Mouse (Mus musculus): ENCODE measurements at regions not wholly inside any gene's neighbourhood (a gene's known extent, or its start where the extent isn't known, plus 50 kb on each side); places are given as distances from the start of the nearest gene placed in this dataset.
"Not testable (repeated sequence)": the region's sequence is repeated elsewhere in the genome, so short reads cannot be mapped to it uniquely, and the experiment has no call there.

DNA sequence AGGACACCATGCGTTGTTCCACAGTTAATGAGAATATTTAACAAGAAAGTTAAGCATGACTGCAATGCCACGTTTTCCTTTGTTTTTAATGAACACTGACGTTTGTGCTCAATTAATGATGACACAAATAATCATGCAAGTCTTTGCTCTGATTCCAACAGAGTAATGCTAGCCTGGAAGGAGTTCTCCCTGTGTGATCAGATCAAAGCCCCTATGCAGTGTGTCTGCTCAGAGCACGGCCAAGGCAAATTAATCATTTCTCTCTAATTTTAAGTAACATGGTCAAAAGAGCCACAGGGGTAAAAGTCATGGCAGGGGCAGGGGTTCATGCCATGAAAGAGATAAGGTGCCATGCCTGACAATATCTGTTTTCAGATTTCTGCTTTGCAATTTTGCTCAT lies 618.2 kb upstream of the Cdh8 start:
- WGBS = 49% methylated on average over 4 of the region's 4 CpGs
- ATAC-seq (ENCODE audit: low FRiP score) = no peak
- H3K36me3 ChIP-seq = no peaks in the 10 kb centered on the region
- H3K4me2 ChIP-seq = no peak overlapping the region
- no peaks in the 10 kb centered on the region for H3K27me3 ChIP-seq
- 0 out of 2 replicates have a peak, but pooled peaks cover 3% of the 10 kb centered on the region for H3K4me1 ChIP-seq (replicated peaks)
- no peak overlapping the region for H3K27ac ChIP-seq
- H3K9me3 ChIP-seq = no peaks in the 10 kb centered on the region
- H3K9ac ChIP-seq = no peak overlapping the region
- H3K4me3 ChIP-seq = no peak overlapping the region

DNA sequence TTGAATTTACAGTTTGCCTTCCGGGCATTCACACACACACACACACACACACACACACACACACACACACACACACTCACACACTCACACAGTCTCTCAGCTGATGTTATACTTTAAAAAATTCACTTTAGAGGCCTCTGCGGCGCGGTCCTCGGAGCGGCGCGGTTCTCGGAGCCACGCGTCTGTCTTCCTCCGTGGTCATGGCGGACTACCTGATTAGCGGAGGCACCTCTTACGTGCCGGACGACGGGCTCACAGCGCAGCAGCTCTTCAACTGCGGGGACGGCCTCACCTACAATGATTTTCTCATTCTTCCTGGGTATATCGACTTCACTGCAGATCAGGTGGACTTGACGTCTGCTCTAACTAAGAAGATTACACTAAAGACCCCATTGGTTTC lies 614.1 kb upstream of the Cdh8 start:
- not testable (repeated sequence) for H3K36me3 ChIP-seq; H3K4me2 ChIP-seq; H3K4me1 ChIP-seq (replicated peaks); H3K27me3 ChIP-seq; ATAC-seq (ENCODE audit: low FRiP score); H3K27ac ChIP-seq; H3K9me3 ChIP-seq; H3K9ac ChIP-seq; H3K4me3 ChIP-seq
- WGBS = 96% methylated on average over 23 of the region's 23 CpGs

DNA sequence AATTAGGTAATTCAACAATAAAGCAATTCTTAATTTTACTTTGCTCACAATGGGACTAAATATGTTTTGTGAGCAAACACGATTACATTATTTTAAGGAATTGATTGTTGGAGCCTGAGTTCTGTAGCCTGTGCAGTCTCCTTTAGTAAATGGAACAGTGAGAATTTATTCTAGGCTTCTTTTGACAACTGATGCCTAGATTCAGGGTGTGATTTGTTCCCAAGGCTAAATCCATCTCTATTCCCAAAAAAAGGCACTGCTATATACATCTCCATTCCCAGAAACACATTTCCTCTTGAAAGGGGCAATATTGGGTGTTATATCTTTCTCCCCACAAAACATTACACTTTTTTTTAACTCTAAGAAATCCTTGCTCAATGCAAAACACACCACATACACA lies 599.4 kb upstream of the Cdh8 start:
- Histone ChIP-seq H3K4me1 (replicated peaks) (no peaks in the 10 kb centered on the region), H3K27ac (no peak overlapping the region), H3K36me3 (no peaks in the 10 kb centered on the region), H3K4me3 (no peak overlapping the region), H3K9ac (no peak overlapping the region), H3K9me3 (no peaks in the 10 kb centered on the region), H3K27me3 (no peaks in the 10 kb centered on the region), H3K4me2 (no peak overlapping the region)
- WGBS = 89% methylated on average over 1 of the region's 1 CpGs
- ATAC-seq (ENCODE audit: low FRiP score) = no peak

DNA sequence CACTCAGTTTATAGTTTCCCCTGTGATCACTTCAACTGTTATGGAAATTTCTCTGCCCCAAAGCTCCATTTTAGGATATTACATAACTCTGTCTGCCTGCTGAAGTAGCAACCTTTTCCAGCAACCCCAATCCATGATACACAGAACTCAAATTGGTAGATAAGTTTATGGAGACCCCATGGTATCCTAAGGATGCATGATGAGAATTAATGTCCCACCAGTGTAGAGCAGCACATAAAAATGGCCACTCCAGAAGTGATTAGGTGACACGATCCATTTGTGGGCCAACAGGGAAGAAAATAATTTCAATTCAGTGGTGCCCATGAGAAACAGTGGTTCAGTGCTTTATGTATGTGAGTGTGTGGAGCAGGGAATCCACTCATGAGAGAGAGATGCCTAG lies 583.3 kb upstream of the Cdh8 start:
- 80% methylated on average over 1 of the region's 1 CpGs for WGBS
- H3K9me3 ChIP-seq = no peaks in the 10 kb centered on the region
- no peak overlapping the region for H3K4me2 ChIP-seq
- H3K4me3 ChIP-seq = no peak overlapping the region
- H3K9ac ChIP-seq = no peak overlapping the region
- no peak overlapping the region for H3K27ac ChIP-seq
- H3K36me3 ChIP-seq = no peaks in the 10 kb centered on the region
- H3K4me1 ChIP-seq (replicated peaks) = no peaks in the 10 kb centered on the region
- no peak for ATAC-seq (ENCODE audit: low FRiP score)
- no peaks in the 10 kb centered on the region for H3K27me3 ChIP-seq

DNA sequence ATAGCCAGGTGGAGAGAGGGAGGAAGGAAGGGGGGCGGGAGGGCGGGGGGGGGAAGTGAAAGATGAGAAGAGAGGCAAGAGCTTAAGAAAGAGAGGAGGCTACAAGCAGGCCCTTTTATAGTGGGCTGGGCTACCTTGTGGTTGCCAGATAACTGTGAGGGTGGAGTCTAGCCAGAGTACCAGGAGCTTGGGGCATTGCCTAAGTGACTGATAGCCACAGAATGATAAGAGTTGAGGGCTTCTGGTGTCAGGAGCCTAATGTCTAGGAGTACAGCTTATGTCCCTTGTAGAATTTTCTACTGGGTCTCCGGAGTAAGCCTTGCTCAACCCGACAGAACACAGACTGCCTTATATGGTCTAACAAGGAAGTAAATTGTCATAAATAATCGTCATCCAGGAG lies 567.4 kb upstream of the Cdh8 start:
- Histone ChIP-seq H3K27me3 (no peaks in the 10 kb centered on the region), H3K4me3 (no peak overlapping the region), H3K4me2 (no peak overlapping the region), H3K9me3 (no peaks in the 10 kb centered on the region), H3K27ac (no peak overlapping the region), H3K36me3 (no peaks in the 10 kb centered on the region), H3K9ac (no peak overlapping the region), H3K4me1 (replicated peaks) (no peaks in the 10 kb centered on the region)
- no peak for ATAC-seq (ENCODE audit: low FRiP score)
- whole genome bisulfite sequencing = 72% methylated on average over 5 of the region's 5 CpGs

DNA sequence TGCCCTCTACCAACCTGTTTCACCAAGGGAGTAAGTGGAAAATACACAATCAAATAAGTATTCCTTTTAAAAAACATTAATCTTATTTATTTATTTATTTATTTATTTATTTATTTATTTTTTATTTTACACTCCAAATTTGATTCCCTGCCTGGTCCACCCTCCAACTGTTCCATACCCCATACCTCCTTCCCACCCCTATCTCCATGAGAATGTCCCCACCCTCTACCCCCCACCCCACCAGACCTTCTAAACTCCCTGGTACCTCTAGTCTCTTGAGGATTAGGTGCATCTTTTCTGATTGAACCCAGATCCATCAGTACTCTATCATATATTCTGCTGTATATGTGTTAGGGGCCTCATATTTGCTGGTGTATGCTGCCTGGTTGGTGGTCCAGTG lies 538.4 kb upstream of the Cdh8 start:
- Histone ChIP-seq H3K4me3 (no peak overlapping the region), H3K27me3 (no peaks in the 10 kb centered on the region), H3K36me3 (no peaks in the 10 kb centered on the region), H3K9me3 (no peaks in the 10 kb centered on the region), H3K9ac (no peak overlapping the region), H3K4me2 (no peak overlapping the region), H3K4me1 (replicated peaks) (no peaks in the 10 kb centered on the region), H3K27ac (no peak overlapping the region)
- ATAC-seq (ENCODE audit: low FRiP score) = no peak

DNA sequence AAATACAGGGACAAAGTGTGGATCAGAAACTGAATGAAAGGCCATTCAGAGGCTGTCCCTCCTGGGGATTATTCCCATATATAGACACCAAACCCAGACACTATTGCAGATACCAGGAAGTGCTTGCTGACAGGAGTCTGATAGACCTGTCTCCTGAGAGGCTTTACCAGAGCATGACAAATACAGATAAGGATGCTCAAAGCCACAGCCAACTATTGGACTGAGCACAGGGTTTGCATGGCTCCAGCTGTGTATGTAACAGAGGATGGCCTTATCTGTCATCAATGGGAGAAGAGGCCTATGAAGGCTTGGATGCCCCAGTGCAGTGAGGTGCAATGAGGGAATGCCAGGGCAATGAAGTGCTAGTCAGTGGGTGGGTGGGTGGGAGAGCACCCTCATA lies 537.6 kb upstream of the Cdh8 start:
- H3K36me3 ChIP-seq = no peaks in the 10 kb centered on the region
- ATAC-seq (ENCODE audit: low FRiP score) = no peak
- H3K9me3 ChIP-seq = no peaks in the 10 kb centered on the region
- H3K27me3 ChIP-seq = no peaks in the 10 kb centered on the region
- no peak overlapping the region for H3K27ac ChIP-seq
- no peaks in the 10 kb centered on the region for H3K4me1 ChIP-seq (replicated peaks)
- H3K9ac ChIP-seq = no peak overlapping the region
- no peak overlapping the region for H3K4me2 ChIP-seq
- H3K4me3 ChIP-seq = no peak overlapping the region

DNA sequence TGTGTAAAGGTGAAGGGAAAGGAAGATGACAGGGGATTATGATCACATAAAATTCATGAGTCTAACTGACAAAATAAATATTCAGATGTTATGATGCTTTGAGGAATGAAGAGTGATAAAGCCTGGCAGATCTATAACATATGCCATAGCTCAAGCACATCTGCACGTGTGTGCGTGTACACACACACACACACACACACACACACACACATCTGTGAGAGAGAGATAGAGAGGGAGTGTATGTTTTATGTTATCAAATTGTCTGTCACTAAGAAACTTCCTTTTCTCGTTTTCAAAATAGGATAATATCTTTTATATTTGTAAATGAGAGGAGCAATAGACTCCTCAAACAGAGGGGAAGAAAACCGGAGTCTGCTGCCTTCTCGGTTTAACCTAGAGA lies 516.9 kb upstream of the Cdh8 start:
- ATAC-seq (ENCODE audit: low FRiP score) = no peak
- no peaks in the 10 kb centered on the region for H3K4me1 ChIP-seq (replicated peaks)
- no peak overlapping the region for H3K27ac ChIP-seq
- WGBS = 92% methylated on average over 5 of the region's 5 CpGs
- H3K4me3 ChIP-seq = no peak overlapping the region
- no peaks in the 10 kb centered on the region for H3K27me3 ChIP-seq
- H3K4me2 ChIP-seq = no peak overlapping the region
- H3K36me3 ChIP-seq = no peaks in the 10 kb centered on the region
- no peak overlapping the region for H3K9ac ChIP-seq
- H3K9me3 ChIP-seq = no peaks in the 10 kb centered on the region
